Mouse (Mus musculus) kidney, embryonic 14.5 days (tissue): ENCODE results near the gene Rapgef4. TPM values are rescaled to one million over a fixed set of nuclear protein-coding genes. Genes with fewer than 3 reads are reported as not detected.

ENCODE experiments used
- ATAC-seq: fragments of 200-750 bp; cut with Nextera tagmentation; 2 replicates; pipeline ENCODE4 v1.8.0; 2017; ENCODE audit warnings: moderate number of reproducible peaks, mild to moderate bottlenecking, moderate TSS enrichment, moderate library complexity; ENCODE audit not compliant: low FRiP score, low TSS enrichment
- H3K27ac ChIP-seq: fragments of 300-500 bp; sonication (generic); 2 replicates; pipeline ENCODE4 v1.5.1; 2014; ENCODE audit warnings: low read depth, mild to moderate bottlenecking, low read length, moderate library complexity, mixed read lengths
- H3K27me3 ChIP-seq: fragments of 300-500 bp; sonication (generic); 2 replicates; pipeline ENCODE4 v1.6.1; 2014; ENCODE audit warnings: mild to moderate bottlenecking, low read length; ENCODE audit not compliant: control insufficient read depth, insufficient read depth
- H3K36me3 ChIP-seq: fragments of 300-500 bp; sonication (generic); 2 replicates; pipeline ENCODE4 v1.6.1; 2014; ENCODE audit warnings: low read length, mixed read lengths; ENCODE audit not compliant: control insufficient read depth, insufficient read depth
- H3K4me1 ChIP-seq: fragments of 300-500 bp; sonication (generic); 2 replicates; pipeline ENCODE4 v1.6.1; 2014; ENCODE audit warnings: low read length, mixed read lengths; ENCODE audit not compliant: control insufficient read depth, insufficient read depth
- H3K4me2 ChIP-seq: fragments of 300-500 bp; sonication (generic); replicated peaks from 2 replicates; pipeline ENCODE4 v1.6.1; 2014; ENCODE audit warnings: low read depth, mild to moderate bottlenecking, low read length
- H3K4me3 ChIP-seq: fragments of 300-500 bp; sonication (generic); 2 replicates; pipeline ENCODE4 v1.5.1; 2014; ENCODE audit warnings: mild to moderate bottlenecking, low read length
- H3K9ac ChIP-seq: fragments of 300-500 bp; sonication (generic); 2 replicates; pipeline ENCODE4 v1.6.1; 2014; ENCODE audit warnings: low read depth, mild to moderate bottlenecking, low read length, moderate library complexity
- H3K9me3 ChIP-seq: fragments of 300-500 bp; sonication (generic); 2 replicates; pipeline ENCODE4 v1.6.1; 2016; ENCODE audit warnings: low read length; ENCODE audit not compliant: control insufficient read depth
- WGBS: fragments of 180-500 bp; shearing (Covaris S2); extraction: QIAGEN DNeasy Blood & Tissue Kit; methylation state at CpG from one replicate; pipeline ENCODE4 v1.1.7; 2014; 5-methylcytosine and 5-hydroxymethylcytosine counted together
- polyA plus RNA-seq: library from polyadenylated mRNA; unstranded; fragments of >200 nt; fragmentation: Nextera tagmentation; extraction: Ambion mirVana; gene quantifications from 2 replicates; pipeline ENCODE4 v1.2.1, GENCODE M21; 2014

Gene Rapgef4
- polyA plus RNA-seq, 1 experiment from 2014 or later: 4.2 TPM

GRCm38 (mm10) chr2:72183751-72184150 is 202.7 kb downstream of the Rapgef4 start:
- Histone ChIP-seq H3K36me3 (no peaks in the 10 kb centered on the region), H3K4me3 (no peak overlapping the region), H3K27ac (no peak overlapping the region), H3K4me2 (no peak overlapping the region), H3K9me3 (no peaks in the 10 kb centered on the region), H3K9ac (no peak overlapping the region), H3K4me1 (no peaks in the 10 kb centered on the region), H3K27me3 (no peaks in the 10 kb centered on the region)
- 87% methylated on average over 3 of the region's 3 CpGs for WGBS
- ATAC-seq: no peak

DNA sequence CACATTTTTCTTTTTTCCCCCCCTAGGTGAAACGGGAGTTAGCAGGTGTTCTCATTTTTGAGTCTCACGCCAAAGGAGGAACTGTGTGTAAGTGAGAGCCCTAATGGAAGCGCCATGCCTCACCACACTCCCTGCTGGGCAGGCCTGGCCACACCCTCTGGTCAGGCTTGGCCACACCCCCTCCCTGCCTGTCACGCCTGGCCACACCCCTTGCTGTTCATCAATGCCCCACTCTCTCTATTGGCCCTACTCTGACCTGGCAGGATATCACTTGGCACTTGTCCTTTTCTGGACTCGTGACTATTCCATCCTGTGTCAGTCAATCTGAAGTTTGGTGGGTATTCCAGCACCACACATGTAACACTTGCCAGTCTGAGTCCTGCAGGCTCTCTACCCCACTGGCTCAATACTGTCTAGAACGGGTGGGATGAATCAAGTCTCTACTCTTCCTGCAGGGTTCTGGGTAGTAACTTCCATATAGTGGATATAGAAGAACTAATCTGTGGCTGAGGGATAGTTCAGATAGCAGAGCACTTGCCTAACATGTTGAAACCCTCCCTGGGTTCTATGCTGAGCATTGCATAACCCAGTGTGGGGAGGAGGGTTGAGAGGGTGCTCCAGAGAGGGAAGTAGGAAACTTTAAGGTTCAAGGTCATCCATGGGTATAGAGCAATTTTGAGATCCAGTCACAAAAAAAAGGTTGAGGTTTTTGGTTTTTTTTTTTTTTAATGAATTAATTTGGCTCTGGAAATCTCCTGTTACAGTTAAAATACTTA is 215.3 kb downstream of the Rapgef4 start:
- H3K4me1 ChIP-seq: no peaks in the 10 kb centered on the region
- 0 out of 2 replicates have a peak, but pooled peaks cover 4% of the 10 kb centered on the region for H3K9me3 ChIP-seq
- H3K4me2 ChIP-seq: no peak overlapping the region
- H3K27ac ChIP-seq: no peak overlapping the region
- peak; percentile 60; the same call in 1 of the 2 replicates for ATAC-seq
- H3K4me3 ChIP-seq: no peak overlapping the region
- H3K9ac ChIP-seq: no peak overlapping the region
- H3K27me3 ChIP-seq: no peaks in the 10 kb centered on the region
- 67% methylated on average over 6 of the region's 6 CpGs for WGBS
- no peaks in the 10 kb centered on the region for H3K36me3 ChIP-seq

- H3K4me2 ChIP-seq: no peak overlapping the region
- H3K27ac ChIP-seq: no peak overlapping the region
- no peaks in the 10 kb centered on the region for H3K9me3 ChIP-seq
- H3K4me1 ChIP-seq: no peaks in the 10 kb centered on the region
- no peak for ATAC-seq
- no peak overlapping the region for H3K9ac ChIP-seq
- no peaks in the 10 kb centered on the region for H3K27me3 ChIP-seq
- 40% methylated on average over 3 of the region's 3 CpGs for WGBS
- no peak overlapping the region for H3K4me3 ChIP-seq
- H3K36me3 ChIP-seq: no peaks in the 10 kb centered on the region
Measured at GRCm38 (mm10) chr2:72197026-72197425, 216.0 kb downstream of the Rapgef4 start.

DNA sequence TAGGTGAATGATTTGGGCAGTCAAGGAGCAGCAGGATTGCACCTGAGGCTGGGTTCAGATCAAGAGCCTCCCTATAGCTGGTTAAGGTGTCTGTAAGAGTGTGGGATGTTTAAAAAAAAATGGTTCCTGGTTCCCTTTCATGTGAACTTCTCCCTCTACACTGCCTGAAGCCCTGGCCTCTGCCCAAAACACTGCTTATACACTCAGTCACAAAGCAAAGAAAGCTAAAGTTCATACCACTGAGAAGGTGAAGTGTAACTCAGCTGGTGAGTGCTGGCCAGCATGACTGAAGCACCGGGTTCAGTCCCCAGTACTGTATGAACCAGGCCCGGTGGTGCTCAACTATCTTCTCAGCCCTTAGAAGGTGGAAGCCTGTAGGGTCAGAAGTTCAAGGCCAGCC is 218.4 kb downstream of the Rapgef4 start:
- no peak overlapping the region for H3K27ac ChIP-seq
- no peak overlapping the region for H3K4me2 ChIP-seq
- no peak for ATAC-seq
- no peaks in the 10 kb centered on the region for H3K4me1 ChIP-seq
- no peaks in the 10 kb centered on the region for H3K27me3 ChIP-seq
- no peaks in the 10 kb centered on the region for H3K36me3 ChIP-seq
- 92% methylated on average over 2 of the region's 2 CpGs for WGBS
- H3K9me3 ChIP-seq: no peaks in the 10 kb centered on the region
- H3K4me3 ChIP-seq: no peak overlapping the region
- no peak overlapping the region for H3K9ac ChIP-seq

DNA sequence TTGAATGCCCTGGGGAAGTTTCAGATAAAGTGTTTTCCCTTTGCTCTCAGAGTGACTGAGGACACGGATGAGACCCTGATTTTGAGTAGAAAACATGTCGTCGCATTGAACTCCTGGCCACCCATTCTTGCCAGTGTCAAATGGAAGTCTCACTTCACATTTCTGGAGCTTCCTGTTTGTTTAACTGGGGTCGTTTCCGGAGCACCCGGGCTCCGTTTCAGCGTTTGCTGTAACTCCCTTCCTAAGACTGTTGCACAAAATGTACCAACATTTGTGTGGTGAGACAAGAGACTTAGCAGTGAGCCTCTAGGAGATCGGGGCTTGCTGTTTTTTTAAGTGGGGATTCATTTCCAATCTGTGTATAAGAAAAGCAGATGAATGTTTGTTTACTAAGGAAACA is 220.5 kb downstream of the Rapgef4 start:
- no peaks in the 10 kb centered on the region for H3K9me3 ChIP-seq
- 23% methylated on average over 9 of the region's 9 CpGs for WGBS
- no peak overlapping the region; the same call in 1 of the 2 replicates for H3K27ac ChIP-seq
- no peak for ATAC-seq
- H3K36me3 ChIP-seq: no peaks in the 10 kb centered on the region
- H3K9ac ChIP-seq: no peak overlapping the region
- no peaks in the 10 kb centered on the region for H3K27me3 ChIP-seq
- H3K4me1 ChIP-seq: no peaks in the 10 kb centered on the region
- no peak overlapping the region for H3K4me3 ChIP-seq
- H3K4me2 ChIP-seq: no peak overlapping the region

- Histone ChIP-seq H3K4me2 (no peak overlapping the region), H3K9me3 (no peaks in the 10 kb centered on the region), H3K9ac (no peak overlapping the region), H3K27me3 (no peaks in the 10 kb centered on the region), H3K4me1 (no peaks in the 10 kb centered on the region), H3K36me3 (no peaks in the 10 kb centered on the region), H3K27ac (no peak overlapping the region), H3K4me3 (no peak overlapping the region)
- ATAC-seq: no peak
- WGBS: 78% methylated on average over 6 of the region's 6 CpGs
Measured at GRCm38 (mm10) chr2:72202252-72202651, 221.2 kb downstream of the Rapgef4 start.

- ATAC-seq: peak; percentile 86
- 9% methylated on average over 5 of the region's 5 CpGs for WGBS
- H3K4me1 ChIP-seq: no peaks in the 10 kb centered on the region
Measured at GRCm38 (mm10) chr2:72203609-72204008, 222.6 kb downstream of the Rapgef4 start.

GRCm38 (mm10) chr2:72205869-72206268 is 224.8 kb downstream of the Rapgef4 start:
- no peaks in the 10 kb centered on the region for H3K4me1 ChIP-seq

More at GRCm38 (mm10) chr2:72203609-72204008, 222.6 kb downstream of the Rapgef4 start:
- Histone ChIP-seq H3K27me3 (no peaks in the 10 kb centered on the region), H3K4me3 (no peak overlapping the region), H3K4me2 (peak overlapping the region; percentile 25), H3K36me3 (no peaks in the 10 kb centered on the region), H3K9ac (no peak overlapping the region), H3K27ac (no peak overlapping the region), H3K9me3 (no peaks in the 10 kb centered on the region)

GRCm38 (mm10) chr2:72206530-72207248 is 225.6 kb downstream of the Rapgef4 start:
- Histone ChIP-seq H3K4me3 (no peak overlapping the region), H3K9ac (no peak overlapping the region), H3K4me1 (no peaks in the 10 kb centered on the region), H3K36me3 (no peaks in the 10 kb centered on the region), H3K9me3 (no peaks in the 10 kb centered on the region), H3K27ac (no peak overlapping the region), H3K27me3 (no peaks in the 10 kb centered on the region), H3K4me2 (no peak overlapping the region)
- no peak for ATAC-seq
- WGBS: 91% methylated on average over 4 of the region's 4 CpGs

More at GRCm38 (mm10) chr2:72205869-72206268, 224.8 kb downstream of the Rapgef4 start:
- Histone ChIP-seq H3K36me3 (no peaks in the 10 kb centered on the region), H3K9me3 (no peaks in the 10 kb centered on the region), H3K4me2 (no peak overlapping the region), H3K4me3 (no peak overlapping the region), H3K27ac (no peak overlapping the region), H3K27me3 (no peaks in the 10 kb centered on the region), H3K9ac (no peak overlapping the region)
- ATAC-seq: no peak
- WGBS: 88% methylated on average over 5 of the region's 5 CpGs
